Mouse (Mus musculus) retina, adult 2 months (tissue): Measurements from ENCODE around the gene Cntrob.

Experiments used
- DNase-seq: peaks from one replicate; pipeline ENCODE4 v3.0.0-alpha.2; 2012; ENCODE audit warnings: low read depth, low spot score

Cntrob gene

GRCm38 (mm10) chr11:69323667-69324111 lies at the start of gene Cntrob, which contains the start of gene Trappc1:
Cntrob (minus strand) TSS chr11:69323775.
Trappc1 (plus strand) TSS chr11:69323980.
- DNase-seq, result peak; percentile 92

GRCm38 (mm10) chr11:69372780-69373170 lies 49.2 kb upstream of the Cntrob start:
- no peak for DNase-seq

- no peak for DNase-seq
Measured at GRCm38 (mm10) chr11:69372056-69372779, 48.6 kb upstream of the Cntrob start.

GRCm38 (mm10) chr11:69371601-69372000 lies 48.0 kb upstream of the Cntrob start:
- DNase-seq, result no peak

GRCm38 (mm10) chr11:69370817-69371215 lies 47.2 kb upstream of the Cntrob start:
- DNase-seq, result no peak

GRCm38 (mm10) chr11:69369990-69370816 lies 46.6 kb upstream of the Cntrob start:
- DNase-seq, result no peak

- DNase-seq, result no peak
Measured at GRCm38 (mm10) chr11:69369215-69369989, 45.8 kb upstream of the Cntrob start, which contains the start of gene Chd3. Chd3 (minus strand) TSS chr11:69369406.

GRCm38 (mm10) chr11:69368356-69369214 lies 45.0 kb upstream of the Cntrob start:
- DNase-seq, result no peak

- DNase-seq, result no peak
Measured at GRCm38 (mm10) chr11:69367616-69368355, 44.2 kb upstream of the Cntrob start.

- DNase-seq, result no peak
Measured at GRCm38 (mm10) chr11:69366855-69367615, 43.5 kb upstream of the Cntrob start.

- DNase-seq, result peak; percentile 69
Measured at GRCm38 (mm10) chr11:69366157-69366854, 42.7 kb upstream of the Cntrob start.

GRCm38 (mm10) chr11:69365722-69366121 lies 42.1 kb upstream of the Cntrob start:
- no peak for DNase-seq

- peak; percentile 61 for DNase-seq
Measured at GRCm38 (mm10) chr11:69364910-69365309, 41.3 kb upstream of the Cntrob start.

GRCm38 (mm10) chr11:69364376-69364775 lies 40.8 kb upstream of the Cntrob start:
- no peak for DNase-seq

- no peak for DNase-seq
Measured at GRCm38 (mm10) chr11:69362479-69362878, 38.9 kb upstream of the Cntrob start.

- DNase-seq, result no peak
Measured at GRCm38 (mm10) chr11:69362021-69362420, 38.4 kb upstream of the Cntrob start.

- DNase-seq, result no peak
Measured at GRCm38 (mm10) chr11:69357690-69358089, 34.1 kb upstream of the Cntrob start.

- no peak for DNase-seq
Measured at GRCm38 (mm10) chr11:69356544-69356943, 33.0 kb upstream of the Cntrob start.

- DNase-seq, result no peak
Measured at GRCm38 (mm10) chr11:69346441-69346840, 22.9 kb upstream of the Cntrob start.
